Mouse (Mus musculus) adrenal gland, postnatal 4 days (tissue): ENCODE results near the gene Lcor. TPM values are rescaled to one million over a fixed set of nuclear protein-coding genes. Genes with fewer than 3 reads are reported as not detected.

Experiments
- microRNA-seq: library from miRNA; unstranded; fragments of <30 nt; microRNA quantifications from one replicate; pipeline ENCODE4 v1.2.0, GENCODE M21; 2021
- total RNA-seq, 2 experiments: library from RNA; stranded (reverse); gene quantifications; 2 replicates each; pipeline ENCODE4 v1.2.3; 2021

The Lcor gene
- total RNA-seq, 2 experiments from 2014 or later = 18.8 to 22.4 TPM

Small RNA genes within 50 kb of the gene (microRNA-seq; reads per million reads assigned to microRNA genes)
- not detected for gene Mir8091

Other genes starting within 250 kb of the Lcor start
- 100 to 1,000 TPM; 163 to 170 TPM for gene Tm9sf3, start 218.6 kb upstream of the Lcor start, total RNA-seq
- gene Pik3ap1, start 97.5 kb upstream of the Lcor start, total RNA-seq = 1 to 10 TPM; 6.6 to 6.7 TPM
- 10 to 100 TPM; 17.2 to 19.4 TPM for gene Gm340, start 99.7 kb downstream of the Lcor start, total RNA-seq